ENCODE assay signal across 11 mouse cellular contexts in genomic region chr5:106783864-106784609, GRCm38 (mm10).
A peak's percentile ranks its signal among the peaks of the same experiment; 100 is the strongest.
DNase-seq lines count a peak whose midpoint lies in the region; ATAC-seq and TF ChIP-seq lines count a peak whose summit lies in the region.
"Had no signal": no experiment of that assay in that cellular context is flagged by ENCODE, and none has a peak within 500 bp of the region (broad histone marks: within the 10 kb centered on the region; RNA-seq: fewer than 3 reads in every experiment).

No protein-coding gene starts in this region.

- H3K9ac ChIP-seq in heart, postnatal 0 days (replicated peaks; ENCODE audit: low read depth, low read length): no peak overlapping the region; the same call in 1 of the 2 replicates
- peak overlapping the region; percentile 30; the same call in 1 of the 2 replicates for H3K9ac ChIP-seq in embryonic facial prominence, embryonic 12.5 days
- no peak overlapping the region for H3K9ac ChIP-seq in intestine, embryonic 14.5 days (ENCODE audit: low read length)
- H3K9ac ChIP-seq in midbrain, embryonic 14.5 days (replicated peaks; ENCODE audit: low read length): no peak overlapping the region

- intact Hi-C loops in left cerebral cortex, postnatal 36 days (cut with DNase I): no loop called here

- 10% methylated on average over 11 of the region's 11 CpGs for WGBS in heart, postnatal 0 days
- WGBS in embryonic facial prominence, embryonic 12.5 days: 11% methylated on average over 11 of the region's 11 CpGs
- WGBS in intestine, embryonic 14.5 days: 14% methylated on average over 11 of the region's 11 CpGs
- 22% methylated on average over 11 of the region's 11 CpGs for WGBS in midbrain, embryonic 14.5 days

- no peak for ATAC-seq in heart, postnatal 0 days (ENCODE audit: insufficient read depth, low read depth)
- ATAC-seq in embryonic facial prominence, embryonic 12.5 days (ENCODE audit: insufficient number of reproducible peaks, insufficient read depth, low FRiP score, low TSS enrichment): peak; percentile 67; the same call in 1 of the 2 replicates
- ATAC-seq in intestine, embryonic 14.5 days (replicated peaks; ENCODE audit: low FRiP score, low TSS enrichment, low read depth): no peak
- no peak for ATAC-seq in midbrain, embryonic 14.5 days (ENCODE audit: low FRiP score, low TSS enrichment)
- ATAC-seq: CD4-positive, CD25-positive, alpha-beta regulatory T cell, adult 4 months had no signal

- H3K4me2 ChIP-seq in heart, postnatal 0 days (ENCODE audit: low read depth, low read length): peak overlapping the region; percentile 61
- peak overlapping the region; percentile 55 for H3K4me2 ChIP-seq in embryonic facial prominence, embryonic 12.5 days (replicated peaks)
- peak overlapping the region; percentile 48 for H3K4me2 ChIP-seq in intestine, embryonic 14.5 days (ENCODE audit: low read length)
- H3K4me2 ChIP-seq in midbrain, embryonic 14.5 days (ENCODE audit: low read length): peak overlapping the region; percentile 45

- H3K27me3 ChIP-seq in heart, postnatal 0 days (ENCODE audit: control insufficient read depth, insufficient read depth, low read length): no peaks in the 10 kb centered on the region
- no peaks in the 10 kb centered on the region for H3K27me3 ChIP-seq in embryonic facial prominence, embryonic 12.5 days
- no peaks in the 10 kb centered on the region for H3K27me3 ChIP-seq in intestine, embryonic 14.5 days (replicated peaks; ENCODE audit: control insufficient read depth, insufficient read depth, low read length)
- H3K27me3 ChIP-seq in midbrain, embryonic 14.5 days (ENCODE audit: control insufficient read depth, insufficient read depth, low read length): no peaks in the 10 kb centered on the region

- TF ChIP-seq CTCF in heart, postnatal 0 days (IDR thresholded peaks at IDR 0.05; ENCODE audit: low read depth): no peak

- H3K9me3 ChIP-seq in heart, postnatal 0 days (replicated peaks; ENCODE audit: control insufficient read depth, low read length): no peaks in the 10 kb centered on the region
- no peaks in the 10 kb centered on the region for H3K9me3 ChIP-seq in embryonic facial prominence, embryonic 12.5 days
- no peaks in the 10 kb centered on the region for H3K9me3 ChIP-seq in intestine, embryonic 14.5 days (ENCODE audit: control insufficient read depth, low read length)
- H3K9me3 ChIP-seq in midbrain, embryonic 14.5 days (ENCODE audit: control insufficient read depth, low read length): no peaks in the 10 kb centered on the region

- H3K4me1 ChIP-seq in heart, postnatal 0 days (ENCODE audit: control insufficient read depth, insufficient read depth): peaks cover 6% of the 10 kb centered on the region
- H3K4me1 ChIP-seq in embryonic facial prominence, embryonic 12.5 days: peaks cover 9% of the 10 kb centered on the region
- no peaks in the 10 kb centered on the region for H3K4me1 ChIP-seq in intestine, embryonic 14.5 days (replicated peaks; ENCODE audit: control insufficient read depth, insufficient read depth, low read length)
- H3K4me1 ChIP-seq in midbrain, embryonic 14.5 days (ENCODE audit: control insufficient read depth, insufficient read depth, low read length): peaks cover 7% of the 10 kb centered on the region; the same call in 1 of the 2 replicates

- no peak for DNase-seq in heart, postnatal 0 days (ENCODE audit: low spot score)
- DNase-seq in heart, adult 9 months (ENCODE audit: low spot score in 2 of 2): no peak
- no peak for DNase-seq in intestine, embryonic 14.5 days (ENCODE audit: low spot score)
- DNase-seq in midbrain, embryonic 14.5 days: peak; percentile 50
- no peak for DNase-seq in left cerebral cortex, postnatal 36 days (ENCODE audit: low spot score in 2 of 2)
- no peak for DNase-seq in testis, postnatal 14 days (ENCODE audit: low spot score)
- DNase-seq in cerebellum, adult 9-10 months: no peak

- H3K36me3 ChIP-seq in heart, postnatal 0 days (replicated peaks; ENCODE audit: control insufficient read depth, insufficient read depth, low read length): no peaks in the 10 kb centered on the region
- H3K36me3 ChIP-seq in embryonic facial prominence, embryonic 12.5 days: no peaks in the 10 kb centered on the region
- no peaks in the 10 kb centered on the region for H3K36me3 ChIP-seq in intestine, embryonic 14.5 days (ENCODE audit: control insufficient read depth, insufficient read depth, low read length)
- H3K36me3 ChIP-seq in midbrain, embryonic 14.5 days (ENCODE audit: control insufficient read depth, insufficient read depth, low read length): no peaks in the 10 kb centered on the region

- TF ChIP-seq EP300 in heart, postnatal 0 days (IDR thresholded peaks at IDR 0.05; ENCODE audit: low read depth): no peak

- H3K4me3 ChIP-seq in heart, postnatal 0 days (ENCODE audit: low read depth, low read length): peak overlapping the region; percentile 34
- H3K4me3 ChIP-seq in embryonic facial prominence, embryonic 12.5 days: peak overlapping the region; percentile 22
- peak overlapping the region; percentile 18; the same call in 1 of the 2 replicates for H3K4me3 ChIP-seq in intestine, embryonic 14.5 days (ENCODE audit: low read depth, low read length)
- H3K4me3 ChIP-seq in midbrain, embryonic 14.5 days (replicated peaks; ENCODE audit: low read depth, low read length): no peak overlapping the region
- H3K4me3 ChIP-seq: erythroblast, embryonic 14.5 days; myocyte had no signal

- no peak overlapping the region for H3K27ac ChIP-seq in heart, postnatal 0 days (ENCODE audit: low read depth)
- peak overlapping the region; percentile 61 for H3K27ac ChIP-seq in embryonic facial prominence, embryonic 12.5 days
- no peak overlapping the region for H3K27ac ChIP-seq in intestine, embryonic 14.5 days (ENCODE audit: low read depth)
- H3K27ac ChIP-seq in midbrain, embryonic 14.5 days (replicated peaks; ENCODE audit: low read depth, low read length): no peak overlapping the region
